Mouse (Mus musculus) frontal cortex, adult (tissue): ENCODE results near the gene Ulk3.

ENCODE experiments used
- ATAC-seq: cut with Nextera tagmentation; 2 replicates; pipeline ENCODE4 v1.9.2; 2017; ENCODE audit warnings: mild to moderate bottlenecking, moderate library complexity, mixed read lengths; ENCODE audit not compliant: low TSS enrichment

Gene Ulk3

GRCm38 (mm10) chr9:57614786-57615185 lies 25.5 kb downstream of the Ulk3 start:
- no peak for ATAC-seq

GRCm38 (mm10) chr9:57617556-57618169 lies 28.4 kb downstream of the Ulk3 start:
- ATAC-seq = no peak

- no peak for ATAC-seq
Observed at GRCm38 (mm10) chr9:57618854-57619253, 29.6 kb downstream of the Ulk3 start.

- no peak for ATAC-seq
Observed at GRCm38 (mm10) chr9:57620674-57621073, 31.4 kb downstream of the Ulk3 start, which contains the start of gene Lman1l. Gene Lman1l (minus strand): TSS chr9:57620774.

GRCm38 (mm10) chr9:57624295-57624694 lies 35.0 kb downstream of the Ulk3 start:
- no peak for ATAC-seq

- no peak for ATAC-seq
Observed at GRCm38 (mm10) chr9:57625674-57626500, 36.6 kb downstream of the Ulk3 start.

GRCm38 (mm10) chr9:57627191-57627590 lies 37.9 kb downstream of the Ulk3 start:
- no peak for ATAC-seq

GRCm38 (mm10) chr9:57627892-57628291 lies 38.6 kb downstream of the Ulk3 start:
- ATAC-seq = no peak

- no peak for ATAC-seq
Observed at GRCm38 (mm10) chr9:57628717-57629116, 39.5 kb downstream of the Ulk3 start.

- ATAC-seq = peak; percentile 78; the same call in 1 of the 2 replicates
Observed at GRCm38 (mm10) chr9:57629118-57629874, 40.0 kb downstream of the Ulk3 start.

GRCm38 (mm10) chr9:57633481-57634024 lies 44.3 kb downstream of the Ulk3 start:
- peak; percentile 72 for ATAC-seq

GRCm38 (mm10) chr9:57637272-57637671 lies 48.0 kb downstream of the Ulk3 start:
- ATAC-seq = no peak

- no peak for ATAC-seq
Observed at GRCm38 (mm10) chr9:57637741-57638322, 48.6 kb downstream of the Ulk3 start.

GRCm38 (mm10) chr9:57638651-57639459 lies 49.6 kb downstream of the Ulk3 start:
- no peak for ATAC-seq

- no peak for ATAC-seq
Observed at GRCm38 (mm10) chr9:57639661-57640328, 50.5 kb downstream of the Ulk3 start.

GRCm38 (mm10) chr9:57640384-57640783 lies 51.1 kb downstream of the Ulk3 start:
- peak; percentile 38; the same call in 1 of the 2 replicates for ATAC-seq

GRCm38 (mm10) chr9:57641022-57641421 lies 51.8 kb downstream of the Ulk3 start:
- no peak; the same call in 1 of the 2 replicates for ATAC-seq

GRCm38 (mm10) chr9:57641775-57642550 lies 52.7 kb downstream of the Ulk3 start:
- no peak for ATAC-seq

GRCm38 (mm10) chr9:57643169-57643855 lies 54.1 kb downstream of the Ulk3 start:
- no peak for ATAC-seq
